Mouse (Mus musculus) testis, adult 2 months (tissue): Measurements from ENCODE around the gene Hhip. TPM values are rescaled to one million over a fixed set of nuclear protein-coding genes. Genes with fewer than 3 reads are reported as not detected.

Experiments used
- H3K27ac ChIP-seq: fragments of 200-500 bp; 2 replicates; pipeline ENCODE4 v1.5.1; 2012; ENCODE audit warnings: low read depth, low read length; ENCODE audit not compliant: control insufficient read depth, insufficient read depth
- H3K27me3 ChIP-seq: fragments of 200-500 bp; 2 replicates; pipeline ENCODE4 v1.6.1; 2012; ENCODE audit warnings: mild to moderate bottlenecking, low read length, moderate library complexity; ENCODE audit not compliant: control insufficient read depth, insufficient read depth
- H3K36me3 ChIP-seq: fragments of 200-500 bp; 2 replicates; pipeline ENCODE4 v1.6.1; 2012; ENCODE audit warnings: mild to moderate bottlenecking, low read length; ENCODE audit not compliant: control insufficient read depth, insufficient read depth
- H3K4me1 ChIP-seq: fragments of 200-500 bp; 2 replicates; pipeline ENCODE4 v1.6.1; 2012; ENCODE audit warnings: low read length; ENCODE audit not compliant: control insufficient read depth, insufficient read depth
- H3K4me3 ChIP-seq: fragments of 200-500 bp; 2 replicates; pipeline ENCODE4 v1.5.1; 2012; ENCODE audit warnings: low read depth, mild to moderate bottlenecking, low read length, moderate library complexity, mixed read lengths; ENCODE audit not compliant: control insufficient read depth
- CTCF ChIP-seq: fragments of 200-500 bp; IDR thresholded peaks from 2 replicates; pipeline ENCODE4 v1.5.1; 2012; ENCODE audit warnings: low read depth, mild to moderate bottlenecking, inconsistent platforms, low read length, moderate library complexity; ENCODE audit not compliant: control insufficient read depth, insufficient read depth, insufficient replicate concordance
- POLR2A ChIP-seq: fragments of 200-500 bp; IDR thresholded peaks from 2 replicates; pipeline ENCODE4 v1.6.1; 2012; ENCODE audit warnings: low read depth, mild to moderate bottlenecking, inconsistent platforms, low read length, moderate library complexity; ENCODE audit not compliant: control insufficient read depth
- polyA plus RNA-seq: library from polyadenylated mRNA; depleted of rRNA; stranded (reverse); fragments of >200 nt; gene quantifications from 2 replicates; pipeline ENCODE4 v1.2.3, GENCODE M21; 2012

The Hhip gene
- polyA plus RNA-seq, 1 experiment = 0.35 TPM

- Histone ChIP-seq H3K4me3 (no peak overlapping the region), H3K4me1 (no peaks in the 10 kb centered on the region), H3K36me3 (no peaks in the 10 kb centered on the region), H3K27ac (no peak overlapping the region), H3K27me3 (no peaks in the 10 kb centered on the region)
- TF ChIP-seq CTCF (no peak), POLR2A (no peak)
Measured at GRCm38 (mm10) chr8:79984946-79985345, 72.9 kb downstream of the Hhip start.

GRCm38 (mm10) chr8:79982144-79982543 lies 75.7 kb downstream of the Hhip start:
- H3K27ac ChIP-seq = no peak overlapping the region
- TF ChIP-seq CTCF (no peak), POLR2A (no peak)
- no peaks in the 10 kb centered on the region for H3K36me3 ChIP-seq
- H3K27me3 ChIP-seq = no peaks in the 10 kb centered on the region
- H3K4me1 ChIP-seq = no peaks in the 10 kb centered on the region
- no peak overlapping the region for H3K4me3 ChIP-seq

- no peaks in the 10 kb centered on the region for H3K27me3 ChIP-seq
- no peak overlapping the region for H3K4me3 ChIP-seq
Measured at GRCm38 (mm10) chr8:79966159-79966558, 91.6 kb downstream of the Hhip start.

GRCm38 (mm10) chr8:79952857-79953256 lies 104.9 kb downstream of the Hhip start:
- Histone ChIP-seq H3K36me3 (no peaks in the 10 kb centered on the region), H3K27ac (no peak overlapping the region), H3K4me1 (no peaks in the 10 kb centered on the region), H3K4me3 (no peak overlapping the region), H3K27me3 (no peaks in the 10 kb centered on the region)
- TF ChIP-seq POLR2A (no peak), CTCF (no peak)

More at GRCm38 (mm10) chr8:79966159-79966558, 91.6 kb downstream of the Hhip start:
- no peaks in the 10 kb centered on the region for H3K36me3 ChIP-seq
- H3K4me1 ChIP-seq = no peaks in the 10 kb centered on the region
- no peak overlapping the region for H3K27ac ChIP-seq
- TF ChIP-seq POLR2A = no peak
- no peak for TF ChIP-seq CTCF

GRCm38 (mm10) chr8:79950376-79950775 lies 107.4 kb downstream of the Hhip start:
- no peaks in the 10 kb centered on the region for H3K4me1 ChIP-seq
- H3K36me3 ChIP-seq = no peaks in the 10 kb centered on the region
- H3K27me3 ChIP-seq = no peaks in the 10 kb centered on the region
- TF ChIP-seq CTCF = no peak
- no peak overlapping the region for H3K4me3 ChIP-seq
- no peak overlapping the region for H3K27ac ChIP-seq

GRCm38 (mm10) chr8:79945501-79946076 lies 112.2 kb downstream of the Hhip start:
- no peaks in the 10 kb centered on the region for H3K4me1 ChIP-seq
- no peaks in the 10 kb centered on the region for H3K36me3 ChIP-seq
- H3K27ac ChIP-seq = no peak overlapping the region
- no peak for TF ChIP-seq POLR2A
- no peak overlapping the region for H3K4me3 ChIP-seq
- H3K27me3 ChIP-seq = no peaks in the 10 kb centered on the region

GRCm38 (mm10) chr8:79941070-79941469 lies 116.7 kb downstream of the Hhip start:
- H3K27me3 ChIP-seq = no peaks in the 10 kb centered on the region
- no peak overlapping the region for H3K27ac ChIP-seq
- H3K4me3 ChIP-seq = no peak overlapping the region
- H3K36me3 ChIP-seq = no peaks in the 10 kb centered on the region
- TF ChIP-seq POLR2A = no peak
- TF ChIP-seq CTCF = no peak
- H3K4me1 ChIP-seq = no peaks in the 10 kb centered on the region
